14 mouse cellular contexts compared by ENCODE assay signal in genomic region chr17:64548536-64548935, GRCm38 (mm10). TPM values are rescaled to one million over a fixed set of nuclear protein-coding genes. Genes with fewer than 3 reads are reported as not detected.
DNase-seq lines count a peak whose midpoint lies in the region; ATAC-seq and TF ChIP-seq lines count a peak whose summit lies in the region.
"Had no signal": no experiment of that assay in that cellular context is flagged by ENCODE, and none has a peak within 500 bp of the region (broad histone marks: within the 10 kb centered on the region; RNA-seq: fewer than 3 reads in every experiment).

No protein-coding gene starts in this region.

- H3K27me3 ChIP-seq in hindbrain, embryonic 10.5 days (ENCODE audit: insufficient read depth, poor library complexity, severe bottlenecking) = no peaks in the 10 kb centered on the region
- H3K27me3 ChIP-seq in hindbrain, embryonic 11.5 days (ENCODE audit: control insufficient read depth, insufficient read depth, low read length) = no peaks in the 10 kb centered on the region
- no peaks in the 10 kb centered on the region for H3K27me3 ChIP-seq in embryonic facial prominence, embryonic 15.5 days
- H3K27me3 ChIP-seq in limb, embryonic 14.5 days (ENCODE audit: control insufficient read depth, insufficient read depth, low read length) = no peaks in the 10 kb centered on the region
- H3K27me3 ChIP-seq: embryonic facial prominence, embryonic 12.5 days; neural tube, embryonic 12.5 days had no signal

- TF ChIP-seq POLR2A in brain, embryonic 14.5 days (IDR thresholded peaks at IDR 0.05; ENCODE audit: borderline replicate concordance, extremely low read depth, insufficient read depth, insufficient read length, poor library complexity, severe bottlenecking) = no peak
- TF ChIP-seq POLR2A in limb, embryonic 14.5 days (IDR thresholded peaks at IDR 0.05; ENCODE audit: borderline replicate concordance, extremely low read depth, insufficient read depth, insufficient read length) = no peak
- TF ChIP-seq POLR2A in lung, adult 2 months (IDR thresholded peaks at IDR 0.05; ENCODE audit: borderline replicate concordance, extremely low read depth, low read depth, low read length) = no peak

- H3K4me2 ChIP-seq in hindbrain, embryonic 11.5 days (replicated peaks; ENCODE audit: low read depth, low read length) = no peak overlapping the region
- H3K4me2 ChIP-seq in embryonic facial prominence, embryonic 15.5 days (replicated peaks) = no peak overlapping the region
- no peak overlapping the region for H3K4me2 ChIP-seq in limb, embryonic 14.5 days (replicated peaks; ENCODE audit: low read depth, low read length, severe bottlenecking)
- H3K4me2 ChIP-seq: embryonic facial prominence, embryonic 12.5 days; neural tube, embryonic 12.5 days had no signal

- no peak for ATAC-seq in hindbrain, embryonic 11.5 days (ENCODE audit: low FRiP score)
- peak; percentile 75 for ATAC-seq in embryonic facial prominence, embryonic 15.5 days (ENCODE audit: insufficient number of reproducible peaks, low FRiP score, low TSS enrichment, low read depth)
- ATAC-seq in limb, embryonic 14.5 days (ENCODE audit: low FRiP score, low read depth) = peak; percentile 84

- peaks cover 3% of the 10 kb centered on the region; the same call in 1 of the 2 replicates for H3K4me1 ChIP-seq in hindbrain, embryonic 10.5 days (replicated peaks)
- H3K4me1 ChIP-seq in hindbrain, embryonic 11.5 days (replicated peaks; ENCODE audit: control insufficient read depth, insufficient read depth, low read length) = no peaks in the 10 kb centered on the region
- no peaks in the 10 kb centered on the region for H3K4me1 ChIP-seq in embryonic facial prominence, embryonic 15.5 days
- H3K4me1 ChIP-seq in limb, embryonic 14.5 days (ENCODE audit: control insufficient read depth, insufficient read depth, low read length) = no peaks in the 10 kb centered on the region
- H3K4me1 ChIP-seq in lung, adult 2 months (ENCODE audit: control insufficient read depth, insufficient read depth, low read length) = no peaks in the 10 kb centered on the region
- H3K4me1 ChIP-seq: embryonic facial prominence, embryonic 12.5 days; neural tube, embryonic 12.5 days had no signal

- no peak for TF ChIP-seq CTCF in brain, embryonic 14.5 days (IDR thresholded peaks at IDR 0.05; ENCODE audit: borderline replicate concordance, extremely low read depth, insufficient read depth, insufficient read length)
- no peak for TF ChIP-seq CTCF in lung, adult 2 months (IDR thresholded peaks at IDR 0.05; ENCODE audit: insufficient read depth, low read length)

- no peak overlapping the region for H3K9ac ChIP-seq in hindbrain, embryonic 11.5 days (ENCODE audit: low read depth, low read length)
- no peak overlapping the region for H3K9ac ChIP-seq in embryonic facial prominence, embryonic 15.5 days
- H3K9ac ChIP-seq in limb, embryonic 14.5 days (ENCODE audit: low read depth, low read length, severe bottlenecking) = no peak overlapping the region
- H3K9ac ChIP-seq: embryonic facial prominence, embryonic 12.5 days; liver, embryonic 14.5 days; neural tube, embryonic 12.5 days had no signal

- H3K27ac ChIP-seq in hindbrain, embryonic 10.5 days = no peak overlapping the region
- H3K27ac ChIP-seq in hindbrain, embryonic 11.5 days (ENCODE audit: low read depth, low read length) = no peak overlapping the region
- no peak overlapping the region for H3K27ac ChIP-seq in embryonic facial prominence, embryonic 15.5 days (replicated peaks)
- 0 out of 2 replicates have a peak overlapping the region, but pooled peaks have one; percentile 26 for H3K27ac ChIP-seq in limb, embryonic 14.5 days (replicated peaks; ENCODE audit: low read depth, low read length)
- H3K27ac ChIP-seq: embryonic facial prominence, embryonic 12.5 days; liver, embryonic 14.5 days; macrophage; neural tube, embryonic 12.5 days had no signal

- peak; percentile 18 for DNase-seq in hindbrain, embryonic 10.5 days (ENCODE audit: low spot score)
- DNase-seq in hindbrain, embryonic 11.5 days (ENCODE audit: low spot score) = no peak
- peak; percentile 92 for DNase-seq in brain, embryonic 14.5 days (ENCODE audit: low read depth)
- peak; percentile 50 for DNase-seq in limb, embryonic 14.5 days (ENCODE audit: low spot score)
- no peak for DNase-seq in lung, adult 2 months
- DNase-seq in ovary, postnatal 10 days (ENCODE audit: low spot score) = no peak
- DNase-seq: gastrocnemius, postnatal 36 days; heart, postnatal 14 days; kidney, adult 9 months had no signal

- no peaks in the 10 kb centered on the region for H3K9me3 ChIP-seq in hindbrain, embryonic 10.5 days
- H3K9me3 ChIP-seq in hindbrain, embryonic 11.5 days (ENCODE audit: control insufficient read depth, low read length) = no peaks in the 10 kb centered on the region
- H3K9me3 ChIP-seq in embryonic facial prominence, embryonic 15.5 days (replicated peaks) = no peaks in the 10 kb centered on the region
- H3K9me3 ChIP-seq in limb, embryonic 14.5 days (ENCODE audit: control insufficient read depth, low read length) = no peaks in the 10 kb centered on the region
- H3K9me3 ChIP-seq: embryonic facial prominence, embryonic 12.5 days; neural tube, embryonic 12.5 days had no signal

- no peaks in the 10 kb centered on the region for H3K36me3 ChIP-seq in hindbrain, embryonic 10.5 days
- no peaks in the 10 kb centered on the region for H3K36me3 ChIP-seq in hindbrain, embryonic 11.5 days (ENCODE audit: control insufficient read depth, insufficient read depth, low read length)
- no peaks in the 10 kb centered on the region for H3K36me3 ChIP-seq in embryonic facial prominence, embryonic 15.5 days
- no peaks in the 10 kb centered on the region for H3K36me3 ChIP-seq in limb, embryonic 14.5 days (ENCODE audit: control insufficient read depth, insufficient read depth, low read length)
- H3K36me3 ChIP-seq: embryonic facial prominence, embryonic 12.5 days; neural tube, embryonic 12.5 days had no signal

- 54% methylated on average over 7 of the region's 7 CpGs for WGBS in hindbrain, embryonic 10.5 days
- 53% methylated on average over 7 of the region's 7 CpGs for WGBS in hindbrain, embryonic 11.5 days
- 48% methylated on average over 7 of the region's 7 CpGs for WGBS in embryonic facial prominence, embryonic 15.5 days
- WGBS in limb, embryonic 14.5 days = 39% methylated on average over 7 of the region's 7 CpGs
- 55% methylated on average over 7 of the region's 7 CpGs for WGBS in lung, adult 2 months

- H3K4me3 ChIP-seq in hindbrain, embryonic 10.5 days = no peak overlapping the region
- no peak overlapping the region for H3K4me3 ChIP-seq in hindbrain, embryonic 11.5 days (ENCODE audit: low read depth, low read length)
- no peak overlapping the region for H3K4me3 ChIP-seq in embryonic facial prominence, embryonic 15.5 days (replicated peaks)
- H3K4me3 ChIP-seq in limb, embryonic 14.5 days (replicated peaks; ENCODE audit: low read length) = no peak overlapping the region
- no peak overlapping the region for H3K4me3 ChIP-seq in lung, adult 2 months (replicated peaks; ENCODE audit: extremely low read depth, low read depth, low read length)
- H3K4me3 ChIP-seq: embryonic facial prominence, embryonic 12.5 days; neural tube, embryonic 12.5 days had no signal

RNA-seq across cellular contexts. Expression of gene Man2a1, which starts 52.0 kb away (rescaled TPM):
- 3.2 and 5.0 TPM in 2 replicates for polyA plus RNA-seq in hindbrain, embryonic 10.5 days (2016; fragmentation: Nextera tagmentation; extraction: Ambion mirVana)
- polyA plus RNA-seq in hindbrain, embryonic 11.5 days (2014; fragmentation: Nextera tagmentation; extraction: Ambion mirVana) = 4.8 and 5.9 TPM in 2 replicates
- 8.6 and 16.6 TPM in 2 replicates for polyA plus RNA-seq in brain, embryonic 14.5 days (2012; rRNA removed)
- polyA plus RNA-seq in embryonic facial prominence, embryonic 15.5 days (2015; fragmentation: Nextera tagmentation; extraction: Ambion mirVana) = 13.5 and 14.4 TPM in 2 replicates
- 27.4 and 31.9 TPM in 2 replicates for polyA plus RNA-seq in limb, embryonic 14.5 days (2012; rRNA removed)
- 12.5 and 16.1 TPM in 2 replicates for polyA plus RNA-seq in limb, embryonic 14.5 days (2014; fragmentation: Nextera tagmentation; extraction: Ambion mirVana)
- polyA plus RNA-seq in lung, adult 2 months (2012; rRNA removed) = 15.3 and 16.9 TPM in 2 replicates

Comparison
In these comparisons a context has a peak if more than half of its experiments do, and no peak if none do; other contexts are left out.
1. DNase-seq: peak in hindbrain, embryonic 10.5 days (single experiment), brain, embryonic 14.5 days (single experiment) and limb, embryonic 14.5 days (single experiment); none in hindbrain, embryonic 11.5 days (single experiment), lung, adult 2 months (single experiment) and ovary, postnatal 10 days (single experiment).